Mouse (Mus musculus) gonadal fat pad, adult 2 months (tissue): Measurements from ENCODE around the gene Pigk. TPM values are rescaled to one million over a fixed set of nuclear protein-coding genes. Genes with fewer than 3 reads are reported as not detected.
"Not testable (repeated sequence)": the region's sequence is repeated elsewhere in the genome, so short reads cannot be mapped to it uniquely, and the experiment has no call there.

Experiments used
- DNase-seq: peaks from one replicate; pipeline ENCODE4 v3.0.0-alpha.2; 2012; ENCODE audit warnings: low read depth
- polyA plus RNA-seq: library from polyadenylated mRNA; depleted of rRNA; stranded (reverse); fragments of >200 nt; gene quantifications from 2 replicates; pipeline ENCODE4 v1.2.3, GENCODE M21; 2012; rRNA removed

Pigk gene
- 20.0 and 21.5 TPM in 2 replicates for polyA plus RNA-seq

GRCm38 (mm10) chr3:152713991-152714902 is at the start of gene Pigk:
Pigk (plus strand) TSS chr3:152714100.
- no peak for DNase-seq

- no peak for DNase-seq
Measured at GRCm38 (mm10) chr3:152666991-152667355, 46.9 kb upstream of the Pigk start.

DNA sequence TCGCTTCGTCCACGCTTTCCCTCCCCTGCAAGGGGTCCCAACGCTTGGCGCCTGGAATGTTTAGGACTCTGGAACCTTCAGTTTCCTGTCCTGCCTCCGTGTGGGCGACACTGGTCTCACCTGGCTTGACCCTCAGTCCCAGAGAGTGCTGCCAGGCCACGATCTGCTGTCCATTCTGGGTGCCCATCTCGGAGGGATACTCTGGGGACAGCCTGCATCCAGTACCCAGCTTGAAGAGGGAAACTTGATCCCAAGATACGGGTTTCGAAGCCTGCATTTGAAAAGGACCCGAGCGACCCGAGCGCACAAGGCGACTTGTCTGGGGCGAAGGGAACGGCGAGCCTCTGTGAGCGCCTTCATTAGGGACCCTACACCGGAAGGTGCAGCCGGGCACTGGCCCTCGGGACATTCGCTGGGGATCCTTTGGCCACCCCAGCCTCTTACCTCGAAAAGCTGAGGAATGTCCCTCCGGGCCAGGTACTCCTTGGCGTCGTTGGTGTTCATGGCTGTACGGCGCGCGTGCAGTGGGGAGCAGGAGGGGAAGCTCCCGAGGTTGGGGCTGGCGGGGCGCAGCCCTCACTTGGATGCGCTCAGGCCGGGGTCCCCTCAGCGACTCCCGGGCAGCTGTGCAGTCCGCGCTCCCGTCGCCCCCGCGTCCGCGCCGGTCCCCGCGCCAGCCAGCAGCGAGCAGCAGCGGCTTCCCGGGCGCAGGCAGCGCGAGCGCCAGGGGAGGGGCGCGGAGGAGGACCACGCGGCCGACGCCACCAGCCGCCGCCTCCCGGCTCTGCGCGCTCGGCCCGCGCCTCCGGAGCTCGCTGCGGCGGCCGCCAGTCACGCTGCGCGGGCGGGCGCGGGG is 46.3 kb upstream of the Pigk start:
- no peak for DNase-seq

- no peak for DNase-seq
Measured at GRCm38 (mm10) chr3:152668239-152668638, 45.7 kb upstream of the Pigk start, which contains the start of gene Ak5. Ak5 (minus strand) TSS chr3:152668360.

DNA sequence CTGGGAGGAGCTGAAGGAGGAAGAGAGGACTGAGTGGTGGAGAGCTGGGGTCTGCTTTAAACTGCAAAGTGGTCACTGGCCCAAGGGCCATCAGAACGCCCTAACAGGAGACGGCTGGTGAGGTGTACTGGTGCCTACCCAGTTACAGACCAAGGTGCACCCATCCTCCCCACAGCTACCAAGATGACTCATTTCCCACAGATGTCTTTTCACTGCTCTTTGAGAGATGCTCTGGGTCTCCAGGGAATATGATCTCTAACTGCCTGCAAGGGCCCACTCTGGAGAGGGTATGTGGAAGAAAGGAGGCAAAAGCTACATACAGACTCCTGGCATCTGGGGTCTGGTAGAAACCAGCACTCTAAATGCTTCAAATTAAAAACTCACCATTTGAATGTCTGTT is 45.1 kb upstream of the Pigk start:
- no peak for DNase-seq

- no peak for DNase-seq
Measured at GRCm38 (mm10) chr3:152669783-152670182, 44.1 kb upstream of the Pigk start.

- no peak for DNase-seq
Measured at GRCm38 (mm10) chr3:152674663-152675062, 39.2 kb upstream of the Pigk start.

DNA sequence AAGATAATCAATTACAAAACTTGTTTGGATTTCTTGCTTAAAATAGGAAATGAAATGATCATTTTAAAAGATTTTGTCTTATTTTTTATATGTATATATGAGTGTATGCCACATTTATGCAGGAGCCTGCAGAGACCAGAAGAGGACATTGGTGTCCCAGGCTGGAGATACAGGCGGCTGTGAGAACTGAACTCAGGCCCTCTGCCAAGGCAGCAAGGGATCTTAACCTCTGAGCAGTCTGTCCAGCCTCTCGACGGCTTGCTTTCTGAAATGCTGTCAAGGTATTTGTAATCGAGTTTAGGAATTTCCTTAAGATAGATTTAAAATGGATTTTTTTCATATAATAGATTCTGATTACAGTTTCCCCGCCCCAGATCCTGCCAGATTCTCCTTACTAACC is 25.4 kb upstream of the Pigk start:
- no peak for DNase-seq

DNA sequence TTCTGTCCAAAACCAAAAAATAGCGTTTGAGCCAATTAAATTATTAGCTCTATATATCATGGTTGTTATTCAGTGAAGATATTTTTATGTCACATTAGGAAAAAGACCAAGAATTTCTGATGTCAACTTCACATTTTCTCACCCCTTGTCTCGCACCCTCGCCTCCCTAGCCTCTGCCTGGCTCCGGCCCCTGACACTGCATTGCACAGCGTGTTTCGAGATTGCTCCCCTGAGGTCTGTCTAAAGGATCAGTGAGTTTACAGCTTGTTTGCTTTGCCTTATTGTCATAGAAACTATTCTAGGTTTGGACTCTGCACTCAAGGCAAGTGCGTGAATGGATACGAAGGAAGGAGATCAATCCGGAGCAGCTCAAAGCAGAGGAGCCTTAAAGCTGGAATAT is 24.8 kb upstream of the Pigk start:
- DNase-seq = no peak

- DNase-seq = no peak
Measured at GRCm38 (mm10) chr3:152694950-152695349, 18.9 kb upstream of the Pigk start.

DNA sequence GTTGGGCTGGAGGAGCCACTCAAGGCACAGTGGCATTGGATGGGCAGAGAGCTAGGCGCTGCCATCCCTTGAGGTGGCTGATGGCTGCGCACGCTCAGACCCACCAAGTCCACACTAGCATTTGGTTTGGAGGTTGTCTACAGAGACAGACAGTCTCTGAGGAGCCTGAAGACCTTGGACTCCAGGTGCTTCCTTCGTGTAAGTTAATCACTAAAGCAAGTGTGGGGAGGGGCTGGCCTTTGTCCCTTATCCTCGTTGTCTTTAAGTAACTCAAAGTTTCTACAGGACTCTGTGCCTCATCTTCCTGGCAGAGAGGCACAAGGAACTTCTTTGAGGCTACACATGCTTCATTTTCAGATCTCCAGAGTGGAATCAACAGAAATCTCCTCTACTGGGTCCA is 15.9 kb upstream of the Pigk start:
- DNase-seq = no peak

DNA sequence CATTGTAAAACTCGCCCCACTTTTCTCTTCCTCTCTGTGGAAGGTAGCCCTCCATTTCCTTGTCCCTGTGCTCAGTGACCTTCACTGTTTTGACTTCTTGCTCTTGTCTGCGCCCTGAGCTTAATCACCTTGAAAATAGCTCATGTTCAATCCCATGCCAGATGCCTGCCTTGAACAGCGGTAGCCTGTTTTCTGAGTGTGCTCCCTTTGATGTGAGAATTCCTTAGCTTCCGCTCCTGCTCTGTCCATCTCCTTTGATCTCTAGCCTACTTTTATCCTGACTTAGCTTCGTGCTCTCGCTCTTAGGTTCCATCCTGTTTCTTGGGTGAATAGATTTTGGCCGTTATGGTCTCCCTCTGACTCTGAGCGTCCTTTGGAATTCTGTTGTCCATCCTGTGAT is 14.6 kb upstream of the Pigk start:
- no peak for DNase-seq

DNA sequence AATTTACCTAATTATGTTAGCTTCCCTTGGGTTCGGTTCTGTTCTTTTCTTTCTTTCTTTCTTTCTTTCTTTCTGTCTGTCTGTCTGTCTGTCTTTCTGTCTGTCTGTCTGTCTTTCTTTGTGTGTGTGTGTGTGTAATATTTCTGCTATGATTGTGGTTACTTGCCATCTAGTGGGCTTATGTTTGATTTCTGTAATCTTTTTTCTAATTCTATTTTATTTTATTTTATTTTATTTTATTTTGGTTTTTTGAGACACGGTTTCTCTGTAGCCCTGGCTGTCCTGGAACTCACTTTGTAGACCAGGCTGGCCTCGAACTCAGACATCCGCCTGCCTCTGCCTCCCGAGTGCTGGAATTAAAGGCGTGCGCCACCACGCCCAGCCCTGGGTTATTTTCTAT is 12.4 kb upstream of the Pigk start:
- not testable (repeated sequence) for DNase-seq

GRCm38 (mm10) chr3:152702274-152702843 is 11.5 kb upstream of the Pigk start:
- no peak for DNase-seq

- no peak for DNase-seq
Measured at GRCm38 (mm10) chr3:152705826-152706225, 8.1 kb upstream of the Pigk start.

GRCm38 (mm10) chr3:152706901-152707300 is 7.0 kb upstream of the Pigk start:
- DNase-seq = no peak

- DNase-seq = no peak
Measured at GRCm38 (mm10) chr3:152707321-152707823, 6.5 kb upstream of the Pigk start.

- DNase-seq = no peak
Measured at GRCm38 (mm10) chr3:152709936-152710335, 4.0 kb upstream of the Pigk start.

- no peak for DNase-seq
Measured at GRCm38 (mm10) chr3:152712957-152713356, 943 bp upstream of the Pigk start.

DNA sequence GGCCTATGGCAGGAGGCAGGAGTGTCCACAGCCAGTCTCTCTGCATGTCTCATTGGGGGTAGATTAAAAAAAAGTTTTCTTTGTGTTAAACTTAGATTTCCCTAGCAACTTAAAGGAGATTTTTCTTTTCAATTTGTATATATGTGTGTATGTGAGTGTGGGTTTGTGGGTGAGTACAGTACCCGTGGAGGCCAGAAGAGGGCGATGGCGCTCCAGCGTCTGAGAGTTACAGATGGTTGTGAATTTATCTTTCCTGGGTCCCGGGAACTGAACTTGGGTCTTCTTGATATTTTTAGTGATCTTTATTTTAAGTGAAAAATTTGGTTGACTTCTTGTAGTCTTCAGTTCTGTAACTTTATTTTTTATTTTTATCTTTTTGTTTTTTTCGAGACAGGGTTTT is 7.4 kb downstream of the Pigk start:
- no peak for DNase-seq

- no peak for DNase-seq
Measured at GRCm38 (mm10) chr3:152722836-152723235, 8.9 kb downstream of the Pigk start.

GRCm38 (mm10) chr3:152724446-152724845 is 10.5 kb downstream of the Pigk start:
- DNase-seq = no peak
